Mouse (Mus musculus) frontal cortex, postnatal 25 days (tissue): ENCODE data around the gene Ddx20.
"Not testable (repeated sequence)": the region's sequence is repeated elsewhere in the genome, so short reads cannot be mapped to it uniquely, and the experiment has no call there.

Experiments
- DNase-seq, 2 experiments: peaks; one replicate each; pipeline ENCODE4 v3.0.0; 2022; ENCODE audit warnings: low spot score in 2 of 2

The Ddx20 gene

DNA sequence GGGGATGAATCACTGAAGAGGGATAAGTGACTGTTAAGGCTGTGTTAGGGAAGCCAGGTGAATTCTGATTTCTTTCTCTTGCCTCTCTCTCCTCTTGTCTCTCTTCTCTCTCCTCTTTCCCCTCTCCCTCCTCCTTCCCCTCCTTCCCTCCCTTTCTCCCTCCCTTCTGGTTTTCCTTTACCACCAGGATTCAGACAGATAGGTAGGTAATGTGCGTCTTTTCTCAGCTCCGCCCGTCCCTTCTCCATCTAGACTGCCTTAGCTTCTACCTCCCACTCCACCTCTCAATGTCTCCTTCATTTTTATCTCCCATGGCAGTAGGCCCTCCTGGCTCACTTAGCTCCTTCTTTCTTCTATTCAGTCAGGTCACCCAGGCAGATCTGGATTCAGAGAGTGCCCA, 18.2 kb upstream of the Ddx20 start:
- no peak for DNase-seq

GRCm38 (mm10) chr3:105705061-105705549, 17.7 kb upstream of the Ddx20 start:
- peak; percentile 59 to 75 for DNase-seq

GRCm38 (mm10) chr3:105704031-105705008, 16.9 kb upstream of the Ddx20 start, which contains the start of gene Inka2:
Gene Inka2, plus strand, starts transcription at chr3:105704599.
- DNase-seq: peak; percentile 54 to 76

DNA sequence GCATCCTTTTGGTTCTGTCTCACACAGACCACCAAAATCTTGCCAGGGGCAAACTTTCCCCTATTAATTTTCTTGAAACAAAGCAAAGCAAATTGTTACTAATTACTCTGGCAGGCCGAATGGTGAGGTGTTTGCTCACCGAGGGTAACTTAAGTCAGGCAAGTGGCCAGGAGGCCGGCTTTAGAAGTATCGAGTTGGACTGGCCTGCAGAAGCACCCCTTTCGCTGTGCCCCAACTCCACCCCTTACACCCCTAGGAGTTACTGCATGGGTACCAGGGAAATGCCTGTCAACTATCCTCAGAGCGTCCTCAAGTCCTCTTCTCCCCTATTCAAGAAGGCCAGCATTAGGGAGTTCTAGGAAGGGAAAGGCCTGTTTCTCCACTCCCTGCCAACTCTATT, 16.2 kb upstream of the Ddx20 start:
- no peak for DNase-seq

GRCm38 (mm10) chr3:105701399-105701798, 14.0 kb upstream of the Ddx20 start:
- no peak for DNase-seq

DNA sequence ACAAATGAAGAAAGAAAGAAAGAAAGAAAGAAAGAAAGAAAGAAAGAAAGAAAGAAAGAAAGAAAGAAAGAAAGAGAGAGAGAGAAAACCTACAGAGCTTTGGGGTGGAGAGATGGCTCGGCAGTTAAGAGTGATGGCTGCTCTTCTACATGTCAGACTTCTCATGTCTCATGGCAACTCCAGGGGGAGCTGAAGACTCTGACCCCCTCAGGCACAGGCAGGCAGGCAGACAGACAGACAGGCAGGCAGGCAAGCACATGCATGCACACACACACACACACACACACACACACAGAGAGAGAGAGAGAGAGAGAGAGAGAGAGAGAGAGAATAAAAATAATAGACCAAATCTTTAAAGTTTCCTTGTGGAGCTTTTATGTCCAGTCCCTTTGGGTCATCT, 13.4 kb upstream of the Ddx20 start:
- DNase-seq: not testable (repeated sequence)

DNA sequence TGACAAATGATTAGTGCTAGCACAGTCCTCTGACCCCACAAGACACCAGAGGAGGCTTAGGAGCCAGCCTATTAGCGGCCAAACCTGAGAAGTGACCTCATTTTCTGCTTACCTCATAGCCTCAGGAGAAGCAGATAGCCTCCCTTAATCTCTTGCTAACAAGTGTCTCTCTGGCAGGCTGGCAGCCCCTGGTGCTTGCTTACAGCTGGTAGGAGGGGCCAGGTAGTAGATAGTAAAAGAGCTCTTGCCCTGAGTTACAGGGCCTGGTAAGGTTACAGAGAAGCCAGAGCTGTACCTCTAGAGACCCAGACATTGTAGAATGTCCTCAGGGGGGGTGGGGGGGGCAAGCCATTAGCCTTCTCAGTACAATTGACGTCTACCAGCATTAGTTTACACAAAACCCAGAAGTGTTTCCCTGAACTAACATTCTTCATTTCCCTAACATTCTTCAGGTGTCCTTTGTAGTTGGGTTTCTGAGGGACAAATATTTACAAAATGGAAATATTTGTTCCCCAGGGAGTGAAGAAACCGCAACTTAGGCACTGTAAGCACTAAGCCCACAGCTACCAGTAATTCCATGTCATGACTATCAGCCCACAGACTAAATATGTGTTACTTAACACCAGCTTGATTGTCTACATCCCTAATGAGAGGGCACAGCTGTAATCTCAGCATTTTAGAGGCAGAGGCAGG, 12.0 kb upstream of the Ddx20 start:
- no peak for DNase-seq

GRCm38 (mm10) chr3:105698311-105698710, 10.9 kb upstream of the Ddx20 start:
- DNase-seq: no peak

DNA sequence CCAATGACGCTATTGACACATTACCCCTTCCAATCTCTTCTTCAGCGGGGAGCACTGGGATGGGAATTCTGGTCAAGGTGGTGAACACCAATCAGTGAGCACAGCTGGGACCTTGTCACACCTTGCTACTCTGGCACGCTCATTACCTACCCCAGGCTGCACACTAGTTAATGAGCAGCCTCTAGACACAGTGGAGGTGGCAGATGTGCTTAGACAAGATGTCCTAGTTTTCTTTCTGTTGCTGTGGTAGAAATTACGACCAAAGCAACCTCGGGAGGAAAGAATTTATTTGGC, 9.7 kb upstream of the Ddx20 start:
- DNase-seq: no peak

- no peak for DNase-seq
Measured at GRCm38 (mm10) chr3:105696387-105697147, 9.2 kb upstream of the Ddx20 start.

DNA sequence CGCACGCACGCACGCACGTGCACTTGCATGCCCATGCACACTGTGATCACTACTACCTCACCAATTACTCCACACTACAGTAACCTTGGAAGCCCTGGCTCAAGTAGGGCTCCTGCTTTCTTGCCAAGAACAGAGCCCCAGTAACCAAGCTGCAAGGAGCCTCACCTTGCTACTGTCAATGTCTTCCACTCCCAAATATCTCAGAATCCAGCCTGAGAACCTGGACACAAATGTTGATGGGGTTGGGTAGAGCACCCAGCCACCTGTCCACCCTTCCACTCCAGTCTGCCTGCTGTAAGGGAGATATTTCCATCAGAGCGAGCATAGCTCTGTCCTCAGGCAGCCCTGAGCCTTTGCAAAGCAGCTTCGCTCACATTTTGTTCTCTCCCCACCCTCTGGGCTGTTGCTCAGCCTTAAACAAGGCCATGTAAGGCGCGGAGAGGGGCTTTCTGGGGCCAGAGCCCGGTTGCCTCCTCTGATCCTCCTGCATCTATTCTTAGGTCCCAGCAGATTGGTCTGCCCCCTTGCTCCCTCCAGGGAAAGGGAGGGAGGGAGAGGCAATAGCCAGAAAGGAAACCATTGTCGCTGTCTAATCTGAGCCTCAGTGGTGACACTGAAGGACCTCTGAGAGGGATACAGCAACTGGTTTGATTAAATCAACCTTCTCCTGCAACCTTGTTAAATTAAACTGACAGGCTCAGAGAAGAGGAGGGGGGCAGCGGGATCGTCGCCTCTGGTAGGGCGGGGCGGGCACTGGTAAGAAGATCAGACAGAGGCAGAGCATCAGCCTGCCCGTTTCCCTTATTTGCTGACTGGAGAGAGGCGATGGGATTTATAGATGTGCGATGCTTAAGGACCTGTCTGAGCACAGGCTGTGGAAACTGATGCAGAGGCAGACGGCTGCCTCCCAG, 8.4 kb upstream of the Ddx20 start:
- DNase-seq: no peak

DNA sequence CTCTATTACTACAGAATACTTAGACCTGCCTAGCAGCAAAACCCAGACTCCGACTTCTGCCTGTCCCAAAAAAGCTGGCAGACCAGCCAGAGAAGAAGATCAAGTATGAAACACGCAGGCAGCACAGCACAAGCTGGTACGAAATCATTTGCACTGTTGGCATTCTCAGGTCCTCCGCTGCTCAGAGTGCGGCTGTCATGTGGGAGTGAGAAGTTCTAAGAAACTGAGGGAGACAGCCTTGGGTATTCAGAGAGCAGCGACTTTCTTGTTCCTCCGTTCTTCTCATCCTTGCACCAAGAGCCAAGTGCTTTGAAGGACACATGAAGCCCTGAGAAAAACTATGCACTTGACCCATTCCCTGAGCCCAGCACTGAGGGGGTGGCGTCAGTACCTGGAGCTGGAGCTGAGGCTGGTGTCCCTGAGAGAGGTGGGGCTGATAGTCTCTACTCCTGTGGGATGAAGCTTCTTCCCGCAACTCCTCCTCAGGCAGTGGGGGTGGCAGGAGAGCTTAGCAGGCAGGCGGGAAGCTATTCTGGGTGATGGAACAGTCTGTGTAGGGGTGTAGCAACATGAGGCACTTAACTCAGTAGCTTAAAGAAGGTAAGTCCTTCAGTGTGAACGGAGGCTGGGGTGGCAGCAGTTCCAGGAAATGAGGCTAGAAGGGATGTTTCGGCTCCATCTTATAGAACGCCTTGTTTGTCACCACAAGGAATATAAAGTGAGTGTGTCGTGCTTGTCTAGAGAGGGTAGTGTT, 6.1 kb upstream of the Ddx20 start:
- DNase-seq: peak in 1 of 2 experiments; percentile 67

DNA sequence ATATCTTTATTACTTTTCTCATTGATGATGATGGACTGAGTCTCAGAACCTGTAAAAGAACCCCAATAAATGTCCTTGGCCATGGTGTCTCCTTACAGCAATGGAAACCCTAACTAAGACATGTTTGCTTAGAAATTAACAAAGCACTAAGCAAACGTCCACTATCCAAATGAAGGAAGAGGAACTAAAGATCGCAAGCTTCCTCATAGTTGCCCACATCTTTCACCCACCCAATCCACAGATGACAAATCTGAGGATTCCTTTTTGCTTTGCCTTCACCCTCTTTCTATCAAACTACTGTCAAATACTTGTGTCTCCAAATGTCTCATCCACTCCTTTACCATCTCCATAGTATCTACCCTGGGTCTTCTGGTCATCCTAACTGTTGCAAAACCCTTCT, 1.2 kb upstream of the Ddx20 start:
- no peak for DNase-seq

GRCm38 (mm10) chr3:105686394-105687323, 715 bp downstream of the Ddx20 start:
- no peak for DNase-seq

DNA sequence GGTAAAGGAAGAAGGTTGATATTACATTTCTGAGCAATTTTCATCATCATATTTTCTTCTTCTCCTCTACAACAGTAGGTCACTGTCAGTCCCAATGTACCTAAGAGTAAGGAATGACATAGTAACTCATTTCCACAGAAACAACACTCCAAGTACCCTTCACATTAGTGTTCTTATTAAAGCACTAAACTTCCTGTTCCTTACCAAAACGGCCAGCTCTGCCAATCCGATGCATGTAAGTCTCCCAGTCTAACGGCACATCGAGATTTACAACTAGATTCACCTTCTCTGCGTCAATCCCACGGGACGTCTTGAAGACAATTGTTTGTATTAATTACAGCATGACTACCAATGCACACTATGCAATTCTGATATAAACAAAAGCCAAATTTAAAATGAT, 7.0 kb downstream of the Ddx20 start:
- no peak for DNase-seq

GRCm38 (mm10) chr3:105675932-105676331, 11.4 kb downstream of the Ddx20 start:
- no peak for DNase-seq

- DNase-seq: peak in 1 of 2 experiments; percentile 45
Measured at GRCm38 (mm10) chr3:105674595-105675218, 12.7 kb downstream of the Ddx20 start.

DNA sequence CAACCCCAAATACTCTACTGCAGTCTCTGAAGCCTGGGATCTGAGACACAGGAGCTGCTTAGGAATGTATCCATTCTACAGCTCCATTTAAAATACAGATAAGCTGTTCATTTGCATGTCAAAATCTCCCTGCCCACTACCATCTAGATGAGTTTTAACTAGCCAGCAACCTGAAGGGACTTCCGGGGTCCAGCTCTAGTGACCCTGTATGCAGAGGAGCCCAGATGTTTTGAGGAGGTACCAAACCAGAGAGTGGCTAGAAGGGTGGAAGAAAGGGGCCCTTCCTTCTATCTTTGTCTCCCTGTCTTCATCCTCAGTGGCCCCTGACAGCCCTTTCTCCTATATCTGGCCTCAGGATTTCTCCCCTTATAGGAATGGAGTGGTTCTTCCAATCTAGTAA, 16.6 kb downstream of the Ddx20 start:
- no peak for DNase-seq

DNA sequence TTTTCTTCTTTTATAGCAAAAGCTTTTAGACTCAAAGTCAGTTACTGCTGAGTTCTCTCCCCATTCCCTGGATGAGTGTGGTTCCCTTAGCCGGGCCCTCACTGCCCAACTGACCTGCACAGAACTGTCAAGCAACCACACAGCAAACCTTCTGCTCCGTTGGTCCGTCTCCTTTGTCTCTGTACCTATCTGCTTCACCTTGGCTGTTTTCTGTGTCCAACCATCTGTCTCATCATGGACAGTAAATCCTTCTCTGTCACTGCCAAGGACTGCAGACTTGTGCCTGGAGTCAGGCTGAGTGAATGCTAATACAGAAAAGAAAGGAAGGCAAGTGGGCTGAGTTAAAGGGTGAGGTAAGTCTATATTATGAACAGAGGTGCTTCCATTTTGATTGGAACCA, 17.6 kb downstream of the Ddx20 start:
- DNase-seq: no peak
